Mouse (Mus musculus): ENCODE data around the gene Acss2. TPM values are rescaled to one million over a fixed set of nuclear protein-coding genes. Genes with fewer than 3 reads are reported as not detected.
"Not testable (repeated sequence)": the region's sequence is repeated elsewhere in the genome, so short reads cannot be mapped to it uniquely, and the experiment has no call there.

The Acss2 gene
- polyA plus RNA-seq, 1 experiment, result 98.5 TPM

GRCm38 (mm10) chr2:155518531-155519270, 953 bp downstream of the Acss2 start:
- no peaks in the 10 kb centered on the region; the same call in 1 of the 2 replicates for H3K4me1 ChIP-seq (ENCODE audit: control insufficient read depth, insufficient read depth, low read length)
- no peak for DNase-seq
- peak overlapping the region; percentile 45; the same call in 1 of the 2 replicates for H3K27ac ChIP-seq (ENCODE audit: insufficient read depth, low read length)
- WGBS, result 15% methylated on average over 18 of the region's 18 CpGs
- H3K27me3 ChIP-seq (ENCODE audit: control insufficient read depth, insufficient read depth, low read length), result no peaks in the 10 kb centered on the region
- H3K4me3 ChIP-seq (replicated peaks; ENCODE audit: insufficient read depth, low read depth, low read length), result peak overlapping the region; percentile 96
- TF ChIP-seq POLR2A (IDR thresholded peaks at IDR 0.05; ENCODE audit: borderline replicate concordance, insufficient read depth, low read length) (no peak), CTCF (IDR thresholded peaks at IDR 0.05; ENCODE audit: borderline replicate concordance, insufficient read depth, low read depth, low read length) (no peak)

- no peak for DNase-seq
- 73% methylated on average over 5 of the region's 5 CpGs for WGBS
- Histone ChIP-seq H3K27me3 (ENCODE audit: control insufficient read depth, insufficient read depth, low read length) (no peaks in the 10 kb centered on the region), H3K4me1 (ENCODE audit: control insufficient read depth, insufficient read depth, low read length) (no peaks in the 10 kb centered on the region; the same call in 1 of the 2 replicates), H3K4me3 (replicated peaks; ENCODE audit: insufficient read depth, low read depth, low read length) (no peak overlapping the region), H3K27ac (ENCODE audit: insufficient read depth, low read length) (no peak overlapping the region)
- TF ChIP-seq CTCF (IDR thresholded peaks at IDR 0.05; ENCODE audit: borderline replicate concordance, insufficient read depth, low read depth, low read length), result no peak
- no peak for TF ChIP-seq POLR2A (IDR thresholded peaks at IDR 0.05; ENCODE audit: borderline replicate concordance, insufficient read depth, low read length)
Measured at GRCm38 (mm10) chr2:155523706-155524105, 6.0 kb downstream of the Acss2 start.

GRCm38 (mm10) chr2:155524378-155524777, 6.6 kb downstream of the Acss2 start:
- H3K4me3 ChIP-seq (replicated peaks; ENCODE audit: insufficient read depth, low read depth, low read length), result no peak overlapping the region
- H3K27ac ChIP-seq (ENCODE audit: insufficient read depth, low read length), result no peak overlapping the region
- no peak for TF ChIP-seq POLR2A (IDR thresholded peaks at IDR 0.05; ENCODE audit: borderline replicate concordance, insufficient read depth, low read length)
- H3K27me3 ChIP-seq (ENCODE audit: control insufficient read depth, insufficient read depth, low read length), result no peaks in the 10 kb centered on the region
- 60% methylated on average over 1 of the region's 1 CpGs for WGBS
- DNase-seq, result no peak
- H3K4me1 ChIP-seq (ENCODE audit: control insufficient read depth, insufficient read depth, low read length), result no peaks in the 10 kb centered on the region; the same call in 1 of the 2 replicates

- no peak overlapping the region for H3K4me3 ChIP-seq (replicated peaks; ENCODE audit: insufficient read depth, low read depth, low read length)
- WGBS, result 86% methylated on average over 5 of the region's 5 CpGs
- no peak for DNase-seq
- no peaks in the 10 kb centered on the region for H3K27me3 ChIP-seq (ENCODE audit: control insufficient read depth, insufficient read depth, low read length)
- TF ChIP-seq CTCF (IDR thresholded peaks at IDR 0.05; ENCODE audit: borderline replicate concordance, insufficient read depth, low read depth, low read length) (no peak), POLR2A (IDR thresholded peaks at IDR 0.05; ENCODE audit: borderline replicate concordance, insufficient read depth, low read length) (no peak)
- H3K27ac ChIP-seq (ENCODE audit: insufficient read depth, low read length), result no peak overlapping the region
- H3K4me1 ChIP-seq (ENCODE audit: control insufficient read depth, insufficient read depth, low read length), result no peaks in the 10 kb centered on the region
Measured at GRCm38 (mm10) chr2:155527367-155527766, 9.6 kb downstream of the Acss2 start.

- DNase-seq, result no peak
- Histone ChIP-seq H3K27me3 (ENCODE audit: control insufficient read depth, insufficient read depth, low read length) (no peaks in the 10 kb centered on the region), H3K4me3 (replicated peaks; ENCODE audit: insufficient read depth, low read depth, low read length) (no peak overlapping the region), H3K27ac (ENCODE audit: insufficient read depth, low read length) (no peak overlapping the region), H3K4me1 (ENCODE audit: control insufficient read depth, insufficient read depth, low read length) (peaks cover 3% of the 10 kb centered on the region; the same call in 1 of the 2 replicates)
- no peak for TF ChIP-seq CTCF (IDR thresholded peaks at IDR 0.05; ENCODE audit: borderline replicate concordance, insufficient read depth, low read depth, low read length)
- TF ChIP-seq POLR2A (IDR thresholded peaks at IDR 0.05; ENCODE audit: borderline replicate concordance, insufficient read depth, low read length), result no peak
Measured at GRCm38 (mm10) chr2:155536292-155536691, 18.5 kb downstream of the Acss2 start.

- H3K27me3 ChIP-seq (ENCODE audit: control insufficient read depth, insufficient read depth, low read length), result no peaks in the 10 kb centered on the region
- TF ChIP-seq POLR2A (IDR thresholded peaks at IDR 0.05; ENCODE audit: borderline replicate concordance, insufficient read depth, low read length), result no peak
- TF ChIP-seq CTCF (IDR thresholded peaks at IDR 0.05; ENCODE audit: borderline replicate concordance, insufficient read depth, low read depth, low read length), result no peak
- 75% methylated on average over 5 of the region's 5 CpGs for WGBS
Measured at GRCm38 (mm10) chr2:155537761-155538462, 20.2 kb downstream of the Acss2 start.

GRCm38 (mm10) chr2:155538463-155539057, 20.8 kb downstream of the Acss2 start:
- 81% methylated on average over 18 of the region's 19 CpGs for WGBS
- not testable (repeated sequence) for H3K4me3 ChIP-seq (replicated peaks; ENCODE audit: insufficient read depth, low read depth, low read length); DNase-seq; H3K4me1 ChIP-seq (ENCODE audit: control insufficient read depth, insufficient read depth, low read length); H3K27me3 ChIP-seq (ENCODE audit: control insufficient read depth, insufficient read depth, low read length); H3K27ac ChIP-seq (ENCODE audit: insufficient read depth, low read length)

More at GRCm38 (mm10) chr2:155537761-155538462, 20.2 kb downstream of the Acss2 start:
- DNase-seq, result no peak
- Histone ChIP-seq H3K27ac (ENCODE audit: insufficient read depth, low read length) (no peak overlapping the region), H3K4me1 (ENCODE audit: control insufficient read depth, insufficient read depth, low read length) (peaks cover 7% of the 10 kb centered on the region; the same call in 1 of the 2 replicates), H3K4me3 (replicated peaks; ENCODE audit: insufficient read depth, low read depth, low read length) (no peak overlapping the region)

- no peak overlapping the region for H3K27ac ChIP-seq (ENCODE audit: insufficient read depth, low read length)
- no peaks in the 10 kb centered on the region for H3K27me3 ChIP-seq (ENCODE audit: control insufficient read depth, insufficient read depth, low read length)
- no peak overlapping the region for H3K4me3 ChIP-seq (replicated peaks; ENCODE audit: insufficient read depth, low read depth, low read length)
- no peak for TF ChIP-seq POLR2A (IDR thresholded peaks at IDR 0.05; ENCODE audit: borderline replicate concordance, insufficient read depth, low read length)
- TF ChIP-seq CTCF (IDR thresholded peaks at IDR 0.05; ENCODE audit: borderline replicate concordance, insufficient read depth, low read depth, low read length), result no peak
- H3K4me1 ChIP-seq (ENCODE audit: control insufficient read depth, insufficient read depth, low read length), result peaks cover 7% of the 10 kb centered on the region; the same call in 1 of the 2 replicates
- DNase-seq, result no peak
Measured at GRCm38 (mm10) chr2:155539696-155540095, 21.9 kb downstream of the Acss2 start.

All from cerebellum, adult 2 months (tissue).